Mouse (Mus musculus) kidney, adult 18-20 months (tissue): Measurements from ENCODE around the gene Sf3b4.

Experiments
- DNase-seq: peaks from one replicate; pipeline ENCODE4 v3.0.0; 2021

Sf3b4 gene

GRCm38 (mm10) chr3:96172197-96173178 lies at the start of gene Sf3b4:
Sf3b4 (plus strand) TSS chr3:96172332.
- DNase-seq, result peak; percentile 89

GRCm38 (mm10) chr3:96124235-96124634 lies 47.9 kb upstream of the Sf3b4 start:
- no peak for DNase-seq

- no peak for DNase-seq
Observed at GRCm38 (mm10) chr3:96128128-96128527, 44.0 kb upstream of the Sf3b4 start.

GRCm38 (mm10) chr3:96132478-96132877 lies 39.7 kb upstream of the Sf3b4 start:
- DNase-seq, result no peak

GRCm38 (mm10) chr3:96133327-96133905 lies 38.7 kb upstream of the Sf3b4 start:
- DNase-seq, result peak; percentile 29

- DNase-seq, result peak; percentile 72
Observed at GRCm38 (mm10) chr3:96135011-96135410, 37.1 kb upstream of the Sf3b4 start.

- DNase-seq, result no peak
Observed at GRCm38 (mm10) chr3:96147950-96148349, 24.2 kb upstream of the Sf3b4 start.

- no peak for DNase-seq
Observed at GRCm38 (mm10) chr3:96151836-96152235, 20.3 kb upstream of the Sf3b4 start.

GRCm38 (mm10) chr3:96152611-96153010 lies 19.5 kb upstream of the Sf3b4 start:
- DNase-seq, result no peak

- no peak for DNase-seq
Observed at GRCm38 (mm10) chr3:96155501-96155900, 16.6 kb upstream of the Sf3b4 start.

GRCm38 (mm10) chr3:96159820-96160219 lies 12.3 kb upstream of the Sf3b4 start:
- peak; percentile 32 for DNase-seq

GRCm38 (mm10) chr3:96160222-96160802 lies 11.8 kb upstream of the Sf3b4 start:
- DNase-seq, result peak; percentile 63

GRCm38 (mm10) chr3:96160803-96161516 lies 11.2 kb upstream of the Sf3b4 start:
- DNase-seq, result peak; percentile 86

GRCm38 (mm10) chr3:96161869-96162840 lies 10.0 kb upstream of the Sf3b4 start, which contains the start of gene Mtmr11:
Mtmr11 (plus strand) TSS chr3:96162004.
- peak; percentile 60 for DNase-seq

- DNase-seq, result no peak
Observed at GRCm38 (mm10) chr3:96163040-96163439, 9.1 kb upstream of the Sf3b4 start.

GRCm38 (mm10) chr3:96168466-96169158 lies 3.5 kb upstream of the Sf3b4 start:
- no peak for DNase-seq

GRCm38 (mm10) chr3:96170276-96170675 lies 1.9 kb upstream of the Sf3b4 start:
- DNase-seq, result no peak

GRCm38 (mm10) chr3:96170976-96171545 lies 1.1 kb upstream of the Sf3b4 start:
- DNase-seq, result no peak

GRCm38 (mm10) chr3:96171583-96172196 lies 442 bp upstream of the Sf3b4 start:
- DNase-seq, result no peak

- no peak for DNase-seq
Observed at GRCm38 (mm10) chr3:96173185-96173584, 1.1 kb downstream of the Sf3b4 start.
